Mouse (Mus musculus): ENCODE data around the gene Rere.

GRCm38 (mm10) chr4:150344526-150344925, 63.1 kb downstream of the Rere start:
- TF ChIP-seq CHD2 (IDR thresholded peaks at IDR 0.05; ENCODE audit: low read depth, low read length) (no peak), ZC3H11A (IDR thresholded peaks at IDR 0.05; ENCODE audit: borderline replicate concordance, low read depth, low read length) (no peak), ZNF384 (IDR thresholded peaks at IDR 0.05; ENCODE audit: low read depth, low read length) (no peak), MAFK (IDR thresholded peaks at IDR 0.05; ENCODE audit: insufficient read depth, low read depth, low read length) (no peak)
